Mouse (Mus musculus): ENCODE measurements around the gene Olfr312.

- TF ChIP-seq CTCF (IDR thresholded peaks at IDR 0.05; ENCODE audit: low read depth, low read length): no peak
- no peak for TF ChIP-seq POLR2A (IDR thresholded peaks at IDR 0.05; ENCODE audit: insufficient read depth, low read length)
These were observed 39.0 kb upstream of the Olfr312 start for GRCm38 (mm10) chr11:58790053-58790452.
